Mouse (Mus musculus) limb, embryonic 15.5 days (tissue): Measurements from ENCODE around the gene Olfr775. TPM values are rescaled to one million over a fixed set of nuclear protein-coding genes. Genes with fewer than 3 reads are reported as not detected.

Experiments
- ATAC-seq: fragments of 200-750 bp; cut with Nextera tagmentation; 2 replicates; pipeline ENCODE4 v1.8.0; 2017; ENCODE audit warnings: low read depth, moderate TSS enrichment; ENCODE audit not compliant: insufficient number of reproducible peaks, low FRiP score, low TSS enrichment
- H3K27ac ChIP-seq: fragments of 300-500 bp; sonication (generic); 2 replicates; pipeline ENCODE4 v1.5.1; 2015; ENCODE audit warnings: moderate library complexity, mild to moderate bottlenecking, inconsistent platforms
- H3K27me3 ChIP-seq: fragments of 300-500 bp; sonication (generic); 2 replicates; pipeline ENCODE4 v1.6.1; 2015; ENCODE audit warnings: inconsistent platforms
- H3K36me3 ChIP-seq: fragments of 300-500 bp; sonication (generic); 2 replicates; pipeline ENCODE4 v1.6.1; 2015; ENCODE audit warnings: inconsistent platforms
- H3K4me1 ChIP-seq: fragments of 300-500 bp; sonication (generic); 2 replicates; pipeline ENCODE4 v1.6.1; 2015; ENCODE audit warnings: inconsistent platforms
- H3K4me2 ChIP-seq: fragments of 300-500 bp; sonication (generic); 2 replicates; pipeline ENCODE4 v1.6.1; 2015; ENCODE audit warnings: mild to moderate bottlenecking, inconsistent platforms
- H3K4me3 ChIP-seq: fragments of 300-500 bp; sonication (generic); 2 replicates; pipeline ENCODE4 v1.5.1; 2015; ENCODE audit warnings: mild to moderate bottlenecking, inconsistent platforms
- H3K9ac ChIP-seq: fragments of 300-500 bp; sonication (generic); 2 replicates; pipeline ENCODE4 v1.6.1; 2015; ENCODE audit warnings: inconsistent platforms
- H3K9me3 ChIP-seq: fragments of 300-500 bp; sonication (generic); 2 replicates; pipeline ENCODE4 v1.6.1; 2016; ENCODE audit warnings: inconsistent platforms
- WGBS: fragments of 180-500 bp; shearing (Covaris S2); methylation state at CpG from one replicate; pipeline ENCODE4 v1.1.7; 2015; 5-methylcytosine and 5-hydroxymethylcytosine counted together
- polyA plus RNA-seq: library from polyadenylated mRNA; unstranded; fragments of >200 nt; fragmentation: Nextera tagmentation; extraction: Ambion mirVana; gene quantifications from 2 replicates; pipeline ENCODE4 v1.2.1, GENCODE M21; 2015

Olfr775 gene
- not detected in 2 replicates for polyA plus RNA-seq

DNA sequence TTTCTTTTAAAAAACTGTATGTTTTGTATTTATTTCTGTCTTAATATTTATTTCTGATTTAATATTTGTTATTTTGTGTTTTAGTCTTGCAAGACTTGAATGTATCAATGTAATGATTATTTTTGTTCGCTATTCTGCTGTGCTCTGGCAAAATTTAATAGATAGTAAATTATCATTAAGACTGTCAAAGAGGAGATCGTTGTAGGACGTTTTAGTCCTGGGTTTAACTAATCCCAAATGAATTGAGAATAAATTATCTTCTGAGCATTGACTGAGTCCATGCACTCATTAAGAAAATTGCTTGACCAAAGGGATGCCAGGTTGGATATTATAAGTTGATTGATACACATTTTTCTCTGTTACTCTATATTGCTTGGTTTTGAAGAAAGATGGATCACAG lies at the start of gene Olfr775:
Gene Olfr775, plus strand, starts transcription at position 301 of the 400 bp plus-strand sequence.
- Histone ChIP-seq H3K4me2 (no peak within 1 kb of the TSS), H3K27ac (no peak within 1 kb of the TSS), H3K9me3 (no peaks in the 10 kb centered on the region), H3K9ac (no peak within 1 kb of the TSS), H3K36me3 (no peaks in the 10 kb centered on the region), H3K4me3 (no peak within 1 kb of the TSS), H3K4me1 (no peaks in the 10 kb centered on the region), H3K27me3 (no peaks in the 10 kb centered on the region)
- ATAC-seq, result no peak
- 68% methylated on average over 3 of the region's 3 CpGs for WGBS

DNA sequence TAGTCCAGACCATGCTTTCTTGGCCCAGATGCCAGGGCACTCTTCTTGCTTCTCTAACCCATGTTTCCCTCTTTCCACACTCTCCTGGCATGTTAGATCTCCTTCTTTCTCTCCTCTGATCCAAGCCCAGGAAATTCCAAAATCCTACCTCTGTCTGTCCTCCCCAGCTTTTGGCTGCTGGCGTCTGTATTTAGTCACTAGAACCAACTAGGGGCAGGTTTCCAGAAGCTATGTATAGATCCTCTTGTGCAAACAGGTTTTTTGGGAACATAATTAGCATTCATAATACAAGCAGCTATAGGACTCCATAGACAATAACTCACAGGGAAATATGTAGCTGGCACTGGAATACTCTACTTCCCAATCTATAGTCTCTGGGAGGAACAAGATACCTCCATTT lies 17.5 kb upstream of the Olfr775 start:
- no peak for ATAC-seq
- H3K36me3 ChIP-seq, result no peaks in the 10 kb centered on the region
- 76% methylated on average over 1 of the region's 1 CpGs for WGBS
- H3K4me1 ChIP-seq, result no peaks in the 10 kb centered on the region
- H3K9me3 ChIP-seq, result no peaks in the 10 kb centered on the region
- H3K27me3 ChIP-seq, result no peaks in the 10 kb centered on the region
- no peak overlapping the region for H3K4me3 ChIP-seq
- H3K27ac ChIP-seq, result no peak overlapping the region
- no peak overlapping the region for H3K9ac ChIP-seq
- no peak overlapping the region for H3K4me2 ChIP-seq

GRCm38 (mm10) chr10:129235904-129236303 lies 12.3 kb upstream of the Olfr775 start, which contains the start of gene Olfr774:
Gene Olfr774, plus strand, starts transcription at chr10:129236204.
- Histone ChIP-seq H3K9me3 (no peaks in the 10 kb centered on the region), H3K27me3 (no peaks in the 10 kb centered on the region), H3K4me1 (no peaks in the 10 kb centered on the region), H3K4me3 (no peak within 1 kb of the TSS), H3K9ac (no peak within 1 kb of the TSS), H3K27ac (no peak within 1 kb of the TSS), H3K4me2 (no peak within 1 kb of the TSS), H3K36me3 (no peaks in the 10 kb centered on the region)
- ATAC-seq, result no peak
- WGBS, result 71% methylated on average over 2 of the region's 2 CpGs

- H3K4me2 ChIP-seq, result no peak within 1 kb of the TSS
- ATAC-seq, result no peak
- no peaks in the 10 kb centered on the region for H3K9me3 ChIP-seq
- H3K4me3 ChIP-seq, result no peak within 1 kb of the TSS
- no peak within 1 kb of the TSS for H3K27ac ChIP-seq
- no peak within 1 kb of the TSS for H3K9ac ChIP-seq
- H3K4me1 ChIP-seq, result no peaks in the 10 kb centered on the region
- H3K27me3 ChIP-seq, result no peaks in the 10 kb centered on the region
- H3K36me3 ChIP-seq, result no peaks in the 10 kb centered on the region
These were observed 10.6 kb downstream of the Olfr775 start, which contains the start of gene Olfr776 for GRCm38 (mm10) chr10:129258827-129259226. Gene Olfr776, plus strand, starts transcription at chr10:129259127.

- no peak within 1 kb of the TSS for H3K9ac ChIP-seq
- no peaks in the 10 kb centered on the region for H3K36me3 ChIP-seq
- no peak for ATAC-seq
- H3K27me3 ChIP-seq, result no peaks in the 10 kb centered on the region
- H3K4me2 ChIP-seq, result no peak within 1 kb of the TSS
- no peak within 1 kb of the TSS for H3K27ac ChIP-seq
- WGBS, result 93% methylated on average over 2 of the region's 2 CpGs
- no peaks in the 10 kb centered on the region for H3K4me1 ChIP-seq
- H3K4me3 ChIP-seq, result no peak within 1 kb of the TSS
- H3K9me3 ChIP-seq, result no peaks in the 10 kb centered on the region
These were observed 22.9 kb downstream of the Olfr775 start, which contains the start of gene Olfr777 for GRCm38 (mm10) chr10:129271081-129271535. Gene Olfr777, minus strand, starts transcription at chr10:129271485.

Other genes with a start within 250 kb of the Olfr775 start
- gene Olfr763, start 237.6 kb upstream of the Olfr775 start, polyA plus RNA-seq, result not detected in 2 replicates
- not detected in 2 replicates for gene Olfr764-ps1, start 208.5 kb upstream of the Olfr775 start, polyA plus RNA-seq
- not detected in 2 replicates for gene Olfr765, start 198.4 kb upstream of the Olfr775 start, polyA plus RNA-seq
- gene Olfr766-ps1, start 179.4 kb upstream of the Olfr775 start, polyA plus RNA-seq, result not detected in 2 replicates
- not detected in 2 replicates for gene Olfr767, start 165.5 kb upstream of the Olfr775 start, polyA plus RNA-seq
- not detected in 2 replicates for gene Olfr768, start 149.0 kb upstream of the Olfr775 start, polyA plus RNA-seq
- not detected in 2 replicates for gene Olfr769, start 130.6 kb upstream of the Olfr775 start, polyA plus RNA-seq
- not detected in 2 replicates for gene Olfr770, start 109.4 kb upstream of the Olfr775 start, polyA plus RNA-seq
- gene Olfr771, start 83.7 kb upstream of the Olfr775 start, polyA plus RNA-seq, result not detected in 2 replicates
- not detected in 2 replicates for gene Olfr772, start 70.5 kb upstream of the Olfr775 start, polyA plus RNA-seq
- not detected in 2 replicates for gene Olfr773, start 61.0 kb upstream of the Olfr775 start, polyA plus RNA-seq
- not detected in 2 replicates for gene Olfr774, start 12.2 kb upstream of the Olfr775 start, polyA plus RNA-seq
- gene Olfr776, start 10.7 kb downstream of the Olfr775 start, polyA plus RNA-seq, result not detected in 2 replicates
- gene Olfr777, start 23.1 kb downstream of the Olfr775 start, polyA plus RNA-seq, result not detected in 2 replicates
- gene Olfr780, start 69.7 kb downstream of the Olfr775 start, polyA plus RNA-seq, result not detected in 2 replicates
- gene Olfr781, start 80.4 kb downstream of the Olfr775 start, polyA plus RNA-seq, result not detected in 2 replicates
- gene Olfr782, start 100.4 kb downstream of the Olfr775 start, polyA plus RNA-seq, result not detected in 2 replicates
- 0.08 TPM in 1 of 2 replicates, not detected in the other for gene Olfr784, start 135.7 kb downstream of the Olfr775 start, polyA plus RNA-seq
- not detected in 2 replicates for gene Olfr785, start 157.0 kb downstream of the Olfr775 start, polyA plus RNA-seq
- gene Olfr786, start 178.9 kb downstream of the Olfr775 start, polyA plus RNA-seq, result not detected in 2 replicates
- gene Olfr787, start 213.4 kb downstream of the Olfr775 start, polyA plus RNA-seq, result not detected in 2 replicates
- not detected in 2 replicates for gene Olfr788, start 222.6 kb downstream of the Olfr775 start, polyA plus RNA-seq
- gene Olfr789, start 236.3 kb downstream of the Olfr775 start, polyA plus RNA-seq, result not detected in 2 replicates